Mouse (Mus musculus) ES-Bruce4 (cell line): ENCODE measurements around the gene Timm23. TPM values are rescaled to one million over a fixed set of nuclear protein-coding genes. Genes with fewer than 3 reads are reported as not detected.

Source experiments
- H3K27ac ChIP-seq: 2 replicates; pipeline ENCODE4 v1.5.1; 2012; ENCODE audit warnings: low read length, inconsistent platforms; ENCODE audit not compliant: insufficient read depth
- H3K27me3 ChIP-seq: 2 replicates; pipeline ENCODE4 v1.6.1; 2012; ENCODE audit warnings: mild to moderate bottlenecking, low read length, inconsistent platforms; ENCODE audit not compliant: control insufficient read depth, poor library complexity, insufficient read depth, severe bottlenecking
- H3K36me3 ChIP-seq: 2 replicates; pipeline ENCODE4 v1.6.1; 2012; ENCODE audit warnings: inconsistent platforms, mild to moderate bottlenecking, low read length, moderate library complexity; ENCODE audit not compliant: control insufficient read depth, poor library complexity, insufficient read depth, severe bottlenecking
- H3K4me1 ChIP-seq: one replicate; pipeline ENCODE4 v1.8.1; 2011; ENCODE audit warnings: low read length; ENCODE audit not compliant: control insufficient read depth, insufficient read depth
- H3K4me3 ChIP-seq: 2 replicates; pipeline ENCODE4 v1.5.1; 2011; ENCODE audit warnings: low read depth, mild to moderate bottlenecking, low read length
- H3K9ac ChIP-seq: 2 replicates; pipeline ENCODE4 v1.6.1; 2012; ENCODE audit warnings: low read depth, mild to moderate bottlenecking, inconsistent platforms; ENCODE audit not compliant: poor library complexity, severe bottlenecking
- H3K9me3 ChIP-seq: replicated peaks from 2 replicates; pipeline ENCODE4 v1.6.1; 2012; ENCODE audit warnings: mild to moderate bottlenecking, low read length, inconsistent platforms; ENCODE audit not compliant: control insufficient read depth, poor library complexity, insufficient read depth, severe bottlenecking
- CTCF ChIP-seq: IDR thresholded peaks from one replicate; pipeline ENCODE4 v1.8.1; 2011; ENCODE audit warnings: low read depth, low read length
- EP300 ChIP-seq: IDR thresholded peaks from 2 replicates; pipeline ENCODE4 v1.6.1; 2011; ENCODE audit warnings: low read depth, low read length; ENCODE audit not compliant: insufficient read depth
- POLR2A ChIP-seq: IDR thresholded peaks from one replicate; pipeline ENCODE4 v1.8.1; 2011; ENCODE audit warnings: low read length; ENCODE audit not compliant: insufficient read depth
- polyA plus RNA-seq: library from polyadenylated mRNA; stranded (reverse); fragments of >200 nt; gene quantifications from 2 replicates; pipeline ENCODE4 v1.2.4, GENCODE M21; 2011; ENCODE audit warnings: low read depth; ENCODE audit not compliant: missing spikeins, insufficient read depth, insufficient read length

Gene Timm23
- polyA plus RNA-seq, 1 experiment, result 170 TPM

DNA sequence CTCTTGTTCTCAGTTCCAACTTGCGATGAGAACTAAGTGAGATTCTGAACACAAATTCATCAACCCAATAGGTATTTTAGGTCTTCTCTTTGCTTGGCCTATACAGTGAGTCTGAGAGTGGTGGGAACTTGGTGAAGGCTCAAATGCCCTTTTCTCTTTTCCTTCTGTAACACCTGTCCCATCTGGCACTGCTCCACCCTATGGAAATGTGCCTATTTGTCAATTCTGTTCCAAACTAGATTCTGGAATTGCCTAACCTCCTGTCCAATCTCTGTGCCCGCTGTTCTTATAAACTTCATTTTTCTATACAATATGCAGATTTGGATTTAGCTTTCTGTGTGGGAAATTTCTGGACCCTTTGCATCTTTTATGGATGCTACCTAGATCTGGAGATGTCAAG lies 48.5 kb downstream of the Timm23 start:
- no peak overlapping the region for H3K9ac ChIP-seq
- peaks cover 2% of the 10 kb centered on the region for H3K4me1 ChIP-seq
- H3K4me3 ChIP-seq, result no peak overlapping the region
- no peak overlapping the region for H3K27ac ChIP-seq
- H3K36me3 ChIP-seq, result no peaks in the 10 kb centered on the region
- H3K9me3 ChIP-seq, result no peaks in the 10 kb centered on the region
- no peak for TF ChIP-seq POLR2A
- no peak for TF ChIP-seq EP300
- TF ChIP-seq CTCF, result no peak
- H3K27me3 ChIP-seq, result no peaks in the 10 kb centered on the region

DNA sequence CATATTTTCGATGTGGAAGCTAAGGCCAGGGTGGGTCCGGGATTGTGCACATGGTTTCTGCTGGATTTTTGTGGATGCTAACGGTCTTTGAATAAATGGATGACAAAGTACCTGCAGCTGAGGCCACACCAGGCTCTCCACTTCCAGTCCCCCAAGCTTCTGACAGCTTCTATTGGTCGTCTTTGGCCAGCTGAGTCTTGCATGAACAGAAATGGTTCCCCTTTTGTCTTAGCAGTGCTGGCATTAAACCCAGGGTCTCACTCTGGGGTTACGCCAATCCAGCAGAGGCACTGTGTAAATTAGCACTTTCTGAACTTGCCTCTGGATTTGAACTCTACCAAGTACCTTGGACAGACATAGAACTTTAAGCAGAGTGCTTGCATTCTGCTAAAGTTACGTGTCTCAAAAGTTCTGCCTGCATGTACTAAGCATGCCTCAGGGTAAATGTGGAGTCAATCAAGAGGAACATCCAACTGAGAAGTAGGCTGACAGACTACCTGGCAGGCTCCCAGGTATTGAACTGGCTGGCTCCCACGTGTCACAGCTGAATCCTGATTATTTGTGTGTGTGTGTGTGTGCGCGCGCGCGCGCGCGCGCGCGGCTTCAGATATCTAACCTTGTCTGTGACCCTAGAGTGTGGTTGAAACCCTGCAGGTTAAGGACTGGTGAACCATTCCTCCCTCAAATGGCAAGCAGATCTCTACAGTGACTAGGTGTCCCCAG lies 49.3 kb downstream of the Timm23 start:
- H3K27ac ChIP-seq, result no peak overlapping the region
- no peak for TF ChIP-seq CTCF
- no peak for TF ChIP-seq EP300
- no peak for TF ChIP-seq POLR2A
- no peaks in the 10 kb centered on the region for H3K36me3 ChIP-seq
- no peak overlapping the region for H3K4me3 ChIP-seq
- H3K27me3 ChIP-seq, result no peaks in the 10 kb centered on the region
- H3K9ac ChIP-seq, result no peak overlapping the region
- H3K4me1 ChIP-seq, result peaks cover 2% of the 10 kb centered on the region
- no peaks in the 10 kb centered on the region for H3K9me3 ChIP-seq

- Histone ChIP-seq H3K9me3 (no peaks in the 10 kb centered on the region), H3K4me1 (peaks cover 2% of the 10 kb centered on the region), H3K36me3 (no peaks in the 10 kb centered on the region), H3K27me3 (no peaks in the 10 kb centered on the region), H3K9ac (no peak overlapping the region), H3K27ac (no peak overlapping the region), H3K4me3 (no peak overlapping the region)
- TF ChIP-seq EP300, result no peak
- no peak for TF ChIP-seq CTCF
- no peak for TF ChIP-seq POLR2A
Measured at GRCm38 (mm10) chr14:32150872-32151271, 50.8 kb downstream of the Timm23 start.

DNA sequence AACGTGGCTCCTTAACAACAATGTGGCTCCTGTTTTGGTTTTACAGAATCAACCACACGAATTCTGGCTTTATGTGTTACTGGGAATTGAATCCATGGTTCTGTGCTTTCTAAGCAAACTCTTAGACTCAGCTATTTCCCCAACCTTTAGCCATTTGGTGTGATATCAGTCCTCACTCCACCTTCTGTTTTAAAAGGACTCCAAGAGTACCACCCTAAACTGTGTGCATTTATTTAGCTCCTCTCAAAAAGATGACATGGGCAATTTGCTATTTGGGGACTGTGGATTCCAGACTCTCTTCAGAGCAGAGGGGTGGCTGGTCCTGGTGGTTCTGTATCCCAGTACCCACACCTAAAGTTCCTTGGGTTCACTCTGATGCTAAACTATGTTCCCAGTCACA lies 55.1 kb downstream of the Timm23 start:
- Histone ChIP-seq H3K9me3 (no peaks in the 10 kb centered on the region), H3K4me3 (no peak overlapping the region), H3K27ac (no peak overlapping the region), H3K9ac (no peak overlapping the region), H3K27me3 (no peaks in the 10 kb centered on the region), H3K4me1 (no peaks in the 10 kb centered on the region), H3K36me3 (no peaks in the 10 kb centered on the region)
- no peak for TF ChIP-seq EP300
- no peak for TF ChIP-seq POLR2A
- TF ChIP-seq CTCF, result no peak

GRCm38 (mm10) chr14:32145809-32146511 lies 55.7 kb downstream of the Timm23 start:
- H3K4me3 ChIP-seq, result no peak overlapping the region
- no peaks in the 10 kb centered on the region for H3K4me1 ChIP-seq
- no peaks in the 10 kb centered on the region for H3K9me3 ChIP-seq
- no peak for TF ChIP-seq POLR2A
- no peak for TF ChIP-seq CTCF
- no peak for TF ChIP-seq EP300
- H3K27ac ChIP-seq, result no peak overlapping the region
- H3K9ac ChIP-seq, result no peak overlapping the region
- no peaks in the 10 kb centered on the region for H3K27me3 ChIP-seq
- no peaks in the 10 kb centered on the region for H3K36me3 ChIP-seq

DNA sequence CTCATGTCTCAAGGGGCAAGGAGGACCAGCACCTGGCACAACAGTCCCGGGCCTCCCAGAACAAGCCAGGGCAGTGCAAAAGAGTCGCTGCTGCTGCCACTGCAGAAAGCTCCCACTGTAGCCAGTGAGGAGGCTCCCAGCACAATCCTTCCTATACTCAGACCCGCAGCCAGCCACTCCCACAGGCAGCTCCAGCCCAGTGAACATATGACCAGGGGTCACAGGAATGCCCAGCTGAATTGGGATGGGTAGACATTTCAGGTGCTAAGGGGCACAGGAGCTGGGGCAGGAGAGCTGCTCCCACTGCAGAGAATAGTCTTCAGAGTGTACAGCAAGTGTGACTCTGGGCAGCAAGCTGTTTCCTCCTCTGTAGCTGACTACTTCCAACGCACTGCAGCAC lies 56.3 kb downstream of the Timm23 start:
- TF ChIP-seq EP300 (no peak), POLR2A (no peak), CTCF (no peak)
- Histone ChIP-seq H3K36me3 (no peaks in the 10 kb centered on the region), H3K9me3 (no peaks in the 10 kb centered on the region), H3K4me1 (no peaks in the 10 kb centered on the region), H3K27ac (no peak overlapping the region), H3K27me3 (no peaks in the 10 kb centered on the region), H3K9ac (no peak overlapping the region), H3K4me3 (no peak overlapping the region)
